8 mouse cellular contexts compared by ENCODE assay signal in genomic region chr12:65172021-65172951, GRCm38 (mm10). TPM values are rescaled to one million over a fixed set of nuclear protein-coding genes. Genes with fewer than 3 reads are reported as not detected.
A peak's percentile ranks its signal among the peaks of the same experiment; 100 is the strongest.
DNase-seq lines count a peak whose midpoint lies in the region; ATAC-seq lines count a peak whose summit lies in the region.

Gene Mis18bp1, minus strand, starts transcription at chr12:65172604.

- peak; percentile 99 for ATAC-seq in hindbrain, embryonic 14.5 days (ENCODE audit: low FRiP score)

- peak within 1 kb of the TSS; percentile 60 for H3K4me3 ChIP-seq in hindbrain, embryonic 14.5 days (replicated peaks; ENCODE audit: low read length)

- 0 out of 2 replicates have a peak, but pooled peaks cover 4% of the 10 kb centered on the region for H3K9me3 ChIP-seq in hindbrain, embryonic 14.5 days (ENCODE audit: control insufficient read depth, low read length)

- DNase-seq in R1 (ENCODE audit: low read depth, low spot score), result peak; percentile 98
- DNase-seq in cerebellum, postnatal 25 days, result peak; percentile 94 to 96
- DNase-seq in frontal cortex, postnatal 25 days (ENCODE audit: low spot score in 2 of 2), result peak; percentile 91 to 94
- DNase-seq in hindbrain, embryonic 14.5 days (ENCODE audit: low spot score), result peak; percentile 93
- DNase-seq in layer of hippocampus, postnatal 36 days, result peak; percentile 90 to 93
- peak; percentile 97 for DNase-seq in lung, postnatal 36 days
- peak; percentile 99 for DNase-seq in retina, postnatal 1 day
- peak; percentile 90 to 93 for DNase-seq in urinary bladder, adult 18-20 months (ENCODE audit: low spot score in 2 of 2)

- peak within 1 kb of the TSS; percentile 93 for H3K27ac ChIP-seq in hindbrain, embryonic 14.5 days

- H3K27me3 ChIP-seq in hindbrain, embryonic 14.5 days (ENCODE audit: control insufficient read depth, insufficient read depth, low read length), result no peaks in the 10 kb centered on the region

- peak within 1 kb of the TSS; percentile 65 for H3K9ac ChIP-seq in hindbrain, embryonic 14.5 days

- under 1% methylated on average over 69 of the region's 70 CpGs for WGBS in hindbrain, embryonic 14.5 days

- H3K4me2 ChIP-seq in hindbrain, embryonic 14.5 days (replicated peaks), result peak within 1 kb of the TSS; percentile 75

- H3K36me3 ChIP-seq in hindbrain, embryonic 14.5 days (replicated peaks; ENCODE audit: control insufficient read depth, insufficient read depth), result no peaks in the 10 kb centered on the region

- H3K4me1 ChIP-seq in hindbrain, embryonic 14.5 days (replicated peaks; ENCODE audit: control insufficient read depth, insufficient read depth, low read length), result 0 out of 2 replicates have a peak, but pooled peaks cover 2% of the 10 kb centered on the region

RNA-seq across cellular contexts. Expression of gene Mis18bp1, which starts in this region (rescaled TPM):
- polyA plus RNA-seq in hindbrain, embryonic 14.5 days (2014; fragmentation: Nextera tagmentation; extraction: Ambion mirVana), result 11.1 and 11.4 TPM in 2 replicates
- total RNA-seq in layer of hippocampus, postnatal 36 days (2021), result under 1 TPM; 0.45 to 0.63 TPM

Comparison
In these comparisons a context has a peak if more than half of its experiments do, and no peak if none do; other contexts are left out.
1. Peak in every context shown above with its lines: DNase-seq, ATAC-seq, H3K4me3 ChIP-seq and H3K27ac ChIP-seq.
2. Peak in DNase-seq in layer of hippocampus, postnatal 36 days; RNA of the gene not detected or under 1 TPM.